Comparison of ENCODE assay signal across 8 mouse cellular contexts in genomic region chr11:78488168-78488567, GRCm38 (mm10). TPM values are rescaled to one million over a fixed set of nuclear protein-coding genes. Genes with fewer than 3 reads are reported as not detected.
DNase-seq lines count a peak whose midpoint lies in the region; ATAC-seq and TF ChIP-seq lines count a peak whose summit lies in the region.
"Had no signal": no experiment of that assay in that cellular context is flagged by ENCODE, and none has a peak within 500 bp of the region (broad histone marks: within the 10 kb centered on the region; RNA-seq: fewer than 3 reads in every experiment).

No protein-coding gene starts in this region.

- intact Hi-C loops in gastrocnemius, postnatal 14 days (cut with DNase I; ENCODE audit: low total_unique reads), result no loop called here

- peak; percentile 83 for ATAC-seq in megakaryocyte progenitor cell, adult 5-6 weeks (replicated peaks; ENCODE audit: poor library complexity)

- no peak overlapping the region for H3K27ac ChIP-seq in cerebellum, adult 2 months (ENCODE audit: insufficient read depth, low read length)
- no peak overlapping the region for H3K27ac ChIP-seq in spleen, adult 2 months (ENCODE audit: insufficient read depth, low read length)

- TF ChIP-seq CTCF in cerebellum, adult 2 months (IDR thresholded peaks at IDR 0.05; ENCODE audit: borderline replicate concordance, insufficient read depth, low read depth, low read length), result peak; percentile 96
- peak; percentile 62; the same call in 1 of the 2 replicates for TF ChIP-seq CTCF in spleen, adult 2 months (IDR thresholded peaks at IDR 0.05; ENCODE audit: extremely low read depth, insufficient read depth, insufficient read length, insufficient replicate concordance)

- WGBS in cerebellum, adult 2 months, result 2% methylated on average over 8 of the region's 8 CpGs
- WGBS in spleen, adult 2 months, result 4% methylated on average over 8 of the region's 8 CpGs

- H3K4me1 ChIP-seq in cerebellum, adult 2 months (ENCODE audit: control insufficient read depth, insufficient read depth, low read length), result no peaks in the 10 kb centered on the region
- peaks cover 4% of the 10 kb centered on the region for H3K4me1 ChIP-seq in spleen, adult 2 months (ENCODE audit: control insufficient read depth, insufficient read depth, insufficient read length)

- H3K4me3 ChIP-seq in cerebellum, adult 2 months (replicated peaks; ENCODE audit: insufficient read depth, low read depth, low read length), result no peak overlapping the region
- H3K4me3 ChIP-seq in spleen, adult 2 months (ENCODE audit: extremely low read depth, insufficient read depth, insufficient read length), result no peak overlapping the region

- no peaks in the 10 kb centered on the region for H3K36me3 ChIP-seq in spleen, adult 2 months (ENCODE audit: control insufficient read depth, insufficient read depth, low read length)

- DNase-seq in CD4-positive helper T cell, adult 2 months (ENCODE audit: low read depth, low spot score), result peak; percentile 53
- peak; percentile 85 for DNase-seq in ES-CJ7 (ENCODE audit: low read depth, low spot score)
- peak; percentile 74 to 88 for DNase-seq in cerebellum, adult 2 months
- DNase-seq in gastrocnemius, postnatal 14 days, result peak; percentile 63
- DNase-seq in layer of hippocampus, adult 9-10 months (ENCODE audit: low spot score), result peak; percentile 74
- peak in 1 of 2 experiments; percentile 53 for DNase-seq in spleen, adult 2 months (ENCODE audit: low read depth in 1 of 2, low spot score in 2 of 2)

- TF ChIP-seq POLR2A in cerebellum, adult 2 months (IDR thresholded peaks at IDR 0.05; ENCODE audit: borderline replicate concordance, insufficient read depth, low read length), result no peak
- no peak for TF ChIP-seq POLR2A in spleen, adult 2 months (IDR thresholded peaks at IDR 0.05; ENCODE audit: low read depth, low read length)

- no peaks in the 10 kb centered on the region for H3K27me3 ChIP-seq in cerebellum, adult 2 months (ENCODE audit: control insufficient read depth, insufficient read depth, low read length)
- peaks cover 6% of the 10 kb centered on the region; the same call in 1 of the 2 replicates for H3K27me3 ChIP-seq in spleen, adult 2 months (ENCODE audit: control insufficient read depth, insufficient read depth, low read length)

RNA-seq across cellular contexts. Expression of gene Sarm1, which starts 9.4 kb away (rescaled TPM):
- 29.0 and 32.0 TPM in 2 replicates for polyA plus RNA-seq in cerebellum, adult 2 months (2012; rRNA removed)
- under 1 TPM; 0.55 to 0.72 TPM for total RNA-seq in gastrocnemius, postnatal 14 days (2021)
- total RNA-seq in megakaryocyte progenitor cell, adult 5-6 weeks (2015), result 0.17 and 0.24 TPM in 2 replicates
- total RNA-seq in megakaryocyte progenitor cell, adult 5-6 weeks (2017), result 0.08 TPM in 1 of 2 replicates, not detected in the other
- 0.51 and 1.0 TPM in 2 replicates for polyA plus RNA-seq in spleen, adult 2 months (2012; rRNA removed)

RNA-seq across cellular contexts. Expression of gene Vtn, which starts 10.7 kb away (rescaled TPM):
- polyA plus RNA-seq in cerebellum, adult 2 months (2012; rRNA removed), result 142 and 143 TPM in 2 replicates
- 10 to 100 TPM; 24.3 to 31.5 TPM for total RNA-seq in gastrocnemius, postnatal 14 days (2021)
- not detected in 2 replicates for total RNA-seq in megakaryocyte progenitor cell, adult 5-6 weeks (2015)
- not detected in 2 replicates for total RNA-seq in megakaryocyte progenitor cell, adult 5-6 weeks (2017)
- 2.6 and 3.0 TPM in 2 replicates for polyA plus RNA-seq in spleen, adult 2 months (2012; rRNA removed)

RNA-seq across cellular contexts. Expression of gene Sebox, which starts 15.1 kb away (rescaled TPM):
- 14.7 and 17.3 TPM in 2 replicates for polyA plus RNA-seq in cerebellum, adult 2 months (2012; rRNA removed)
- not detected for total RNA-seq in gastrocnemius, postnatal 14 days (2021)
- total RNA-seq in megakaryocyte progenitor cell, adult 5-6 weeks (2015), result not detected in 2 replicates
- total RNA-seq in megakaryocyte progenitor cell, adult 5-6 weeks (2017), result not detected in 2 replicates
- not detected in 2 replicates for polyA plus RNA-seq in spleen, adult 2 months (2012; rRNA removed)
- polyA plus RNA-seq: large intestine, adult 2 months had no signal

RNA-seq across cellular contexts. Expression of gene Slc46a1, which starts 22.7 kb away (rescaled TPM):
- polyA plus RNA-seq in cerebellum, adult 2 months (2012; rRNA removed), result 15.2 and 15.4 TPM in 2 replicates
- 1 to 10 TPM in 1 of 2 experiments, under 1 TPM in 1; 0.95 to 2.1 TPM for total RNA-seq in gastrocnemius, postnatal 14 days (2021)
- total RNA-seq in megakaryocyte progenitor cell, adult 5-6 weeks (2015), result 2.4 and 2.7 TPM in 2 replicates
- 1.8 and 5.8 TPM in 2 replicates for total RNA-seq in megakaryocyte progenitor cell, adult 5-6 weeks (2017)
- 5.5 and 6.1 TPM in 2 replicates for polyA plus RNA-seq in spleen, adult 2 months (2012; rRNA removed)

RNA-seq across cellular contexts. Expression of gene Tmem199, which starts 23.8 kb away (rescaled TPM):
- 67.9 and 69.5 TPM in 2 replicates for polyA plus RNA-seq in cerebellum, adult 2 months (2012; rRNA removed)
- 10 to 100 TPM; 13.4 to 15.0 TPM for total RNA-seq in gastrocnemius, postnatal 14 days (2021)
- total RNA-seq in megakaryocyte progenitor cell, adult 5-6 weeks (2015), result 20.9 and 26.7 TPM in 2 replicates
- 27.5 and 34.4 TPM in 2 replicates for total RNA-seq in megakaryocyte progenitor cell, adult 5-6 weeks (2017)
- polyA plus RNA-seq in spleen, adult 2 months (2012; rRNA removed), result 8.7 and 9.8 TPM in 2 replicates

Comparison
In these comparisons a context has a peak if more than half of its experiments do, and no peak if none do; other contexts are left out.
1. RNA of gene Vtn, which starts 10.7 kb away (total RNA-seq): 24.3 to 31.5 TPM in gastrocnemius, postnatal 14 days; not detected in megakaryocyte progenitor cell, adult 5-6 weeks; every median in the first group is over 10 times any median in the second.